Mouse (Mus musculus): ENCODE measurements at regions not wholly inside any gene's neighbourhood (a gene's known extent, or its start where the extent isn't known, plus 50 kb on each side); places are given as distances from the start of the nearest gene placed in this dataset.

DNA sequence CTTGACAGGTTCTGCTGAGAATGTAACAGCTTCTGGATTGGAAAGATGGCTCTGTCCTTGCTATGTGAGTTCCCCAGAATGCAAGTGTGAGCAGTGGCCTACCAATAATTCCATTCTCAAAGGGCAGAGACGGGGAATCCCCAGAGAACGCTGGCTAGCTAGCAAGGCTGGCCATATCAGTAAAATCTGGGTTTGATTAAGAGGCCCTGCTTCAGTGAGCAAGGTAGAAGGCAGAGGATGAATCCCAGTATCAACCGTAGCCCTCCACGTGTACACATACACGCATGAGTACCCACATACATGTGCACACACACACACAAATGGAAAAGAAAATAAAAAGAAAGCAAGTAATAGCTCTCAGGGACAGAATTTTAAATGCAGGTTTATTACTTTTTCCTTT is 55.3 kb downstream of the Tril start:
- no peak for DNase-seq (ENCODE audit: low spot score)

DNA sequence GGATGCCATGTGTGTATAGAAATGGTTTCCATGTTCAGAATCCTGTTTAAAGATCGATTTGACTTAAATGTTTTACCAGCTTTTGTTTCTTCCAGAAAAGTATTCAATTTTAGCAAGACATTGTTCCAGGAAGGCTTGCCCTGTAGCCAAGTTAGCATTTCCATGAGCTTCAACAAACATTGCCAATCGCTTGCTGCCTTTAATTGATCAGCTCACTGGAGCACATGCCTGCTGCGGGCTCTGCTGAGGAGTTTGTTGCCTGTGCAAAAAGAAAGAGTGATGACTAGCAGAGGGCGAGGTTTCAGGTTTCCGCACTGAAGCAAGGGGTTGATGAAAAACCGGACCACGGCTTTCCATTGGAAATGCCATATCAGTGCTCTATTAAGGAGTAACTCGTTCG is 58.0 kb downstream of the Tril start:
- DNase-seq (ENCODE audit: low spot score) = no peak

DNA sequence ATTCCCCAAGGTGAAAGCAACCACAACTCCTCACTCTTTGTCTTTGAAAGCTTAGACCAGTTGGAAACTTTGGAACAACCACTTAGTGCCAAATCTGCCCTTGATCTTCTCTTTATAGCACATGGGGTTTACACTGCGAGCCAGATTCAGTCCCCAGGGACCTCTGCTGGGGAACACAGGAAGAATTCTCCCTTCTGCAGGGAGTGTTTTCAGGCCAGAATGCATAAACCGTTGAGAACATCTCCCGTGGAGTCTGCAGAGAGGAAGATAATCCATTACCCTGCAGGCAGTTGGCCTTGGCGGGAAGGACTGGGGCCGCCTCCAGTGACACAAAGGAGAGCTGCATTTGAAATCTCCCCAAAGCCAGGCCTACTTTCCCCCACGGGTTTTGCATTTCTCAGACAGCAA is 60.0 kb downstream of the Tril start:
- DNase-seq (ENCODE audit: low spot score) = peak; percentile 14

DNA sequence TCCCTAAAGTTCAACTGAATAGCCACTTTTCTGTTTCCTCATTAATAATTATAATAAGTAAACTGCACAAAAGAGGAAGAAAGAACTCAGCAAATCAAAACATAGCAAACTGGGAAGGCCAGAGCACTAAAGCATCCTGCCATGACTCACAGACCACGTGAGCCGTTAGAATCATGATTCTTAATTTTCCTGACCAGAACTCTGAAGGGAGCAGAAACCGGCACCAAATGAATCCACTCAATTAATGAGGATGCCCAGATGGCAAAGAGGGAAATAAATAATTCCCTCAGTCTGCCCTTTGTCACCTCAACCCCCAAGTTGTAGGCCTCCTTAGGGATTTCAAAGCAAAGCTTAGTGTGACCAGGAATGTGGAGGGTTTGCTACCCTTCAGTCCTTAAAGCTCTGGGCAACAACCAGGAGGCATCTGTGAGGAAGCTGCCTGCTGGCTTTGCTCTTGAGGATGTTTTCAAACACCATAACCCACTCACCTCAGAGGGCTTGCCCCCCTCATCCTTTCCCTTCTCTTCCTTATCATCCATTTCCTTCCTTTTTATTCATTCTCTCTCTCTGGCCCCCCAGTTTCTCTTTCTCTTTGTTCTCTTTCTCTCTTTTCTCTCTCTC is 60.8 kb downstream of the Tril start:
- no peak for DNase-seq (ENCODE audit: low spot score)

DNA sequence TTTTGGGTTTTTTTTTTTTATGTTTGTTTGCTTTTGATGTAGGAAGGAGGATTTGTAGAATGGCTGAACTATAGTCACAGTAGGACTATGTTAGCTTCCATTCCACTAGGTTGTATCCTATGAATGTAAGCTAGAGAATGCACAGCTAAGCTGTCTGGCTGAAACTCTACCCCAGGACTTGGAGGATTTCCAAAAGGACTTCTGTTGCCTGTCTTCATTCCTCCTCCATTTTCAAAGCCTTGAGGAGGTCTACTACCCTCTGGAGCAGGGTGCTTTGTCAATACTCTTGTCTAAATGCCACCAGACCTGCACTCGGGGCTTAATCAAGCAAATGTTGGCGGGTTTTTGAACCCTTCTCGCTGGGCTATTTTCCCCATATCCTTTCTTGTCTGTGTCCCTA is 66.3 kb downstream of the Tril start:
- DNase-seq (ENCODE audit: low spot score) = no peak

DNA sequence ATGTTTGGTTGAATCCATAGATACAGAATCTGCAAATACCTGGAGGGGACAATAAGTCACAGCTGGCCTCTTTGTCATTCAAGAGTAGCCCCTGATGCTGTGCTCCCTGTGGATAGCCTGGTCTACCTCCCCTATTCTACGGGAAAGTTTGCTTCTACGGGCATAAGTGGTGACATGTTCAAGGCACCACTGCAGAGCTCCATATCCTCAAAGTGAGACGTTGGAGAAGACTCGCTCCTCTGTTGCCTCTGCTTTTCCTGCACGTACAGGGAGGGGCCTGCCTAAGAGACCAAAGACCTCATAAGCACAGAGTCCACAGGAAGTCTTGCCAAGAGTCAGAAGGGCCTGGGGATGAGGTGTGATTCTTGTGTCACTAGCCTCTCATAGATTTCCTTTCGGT is 70.1 kb downstream of the Tril start:
- DNase-seq (ENCODE audit: low spot score) = no peak

All from lung, postnatal 25 days (tissue).